13 mouse cellular contexts compared by ENCODE assay signal in genomic region chr14:78548807-78549206, GRCm38 (mm10). TPM values are rescaled to one million over a fixed set of nuclear protein-coding genes. Genes with fewer than 3 reads are reported as not detected.
A peak's percentile ranks its signal among the peaks of the same experiment; 100 is the strongest.
DNase-seq lines count a peak whose midpoint lies in the region; TF ChIP-seq lines count a peak whose summit lies in the region.
"Had no signal": no experiment of that assay in that cellular context is flagged by ENCODE, and none has a peak within 500 bp of the region (broad histone marks: within the 10 kb centered on the region; RNA-seq: fewer than 3 reads in every experiment).

No protein-coding gene starts in this region.

- no peaks in the 10 kb centered on the region for H3K27me3 ChIP-seq in thymus, adult 2 months (ENCODE audit: control insufficient read depth, insufficient read depth, low read length)
- no peaks in the 10 kb centered on the region for H3K27me3 ChIP-seq in midbrain, embryonic 10.5 days (ENCODE audit: low read depth, poor library complexity, severe bottlenecking)
- H3K27me3 ChIP-seq: intestine, embryonic 15.5 days; liver, embryonic 15.5 days; Patski had no signal

- TF ChIP-seq POLR2A in thymus, adult 2 months (IDR thresholded peaks at IDR 0.05; ENCODE audit: control insufficient read depth, extremely low read depth, insufficient read depth, low read length, poor library complexity): no peak

- H3K9me3 ChIP-seq in midbrain, embryonic 10.5 days (replicated peaks): no peaks in the 10 kb centered on the region
- H3K9me3 ChIP-seq: intestine, embryonic 15.5 days; liver, embryonic 15.5 days had no signal

- DNase-seq in heart, adult 11 months: peak; percentile 97
- no peak for DNase-seq in heart, postnatal 25 days (ENCODE audit: low spot score)
- DNase-seq in heart, adult 18-20 months: peak; percentile 59 to 73
- peak; percentile 21 to 45 for DNase-seq in heart, postnatal 36 days
- peak; percentile 29 to 45 for DNase-seq in lung, postnatal 4 days
- DNase-seq in right cerebral cortex, postnatal 4 days: no peak
- DNase-seq in thymus, adult 2 months: no peak
- no peak for DNase-seq in midbrain, embryonic 10.5 days (ENCODE audit: low spot score)
- DNase-seq: adrenal gland, postnatal 10 days; cerebellum, adult 8-10 months had no signal

- no peaks in the 10 kb centered on the region for H3K4me1 ChIP-seq in thymus, adult 2 months (replicated peaks; ENCODE audit: control insufficient read depth, insufficient read depth, low read length)
- H3K4me1 ChIP-seq in midbrain, embryonic 10.5 days: no peaks in the 10 kb centered on the region
- H3K4me1 ChIP-seq: intestine, embryonic 15.5 days; liver, embryonic 15.5 days had no signal

- 51% methylated on average over 6 of the region's 6 CpGs for WGBS in thymus, adult 2 months
- WGBS in midbrain, embryonic 10.5 days: 85% methylated on average over 6 of the region's 6 CpGs

- no peak overlapping the region for H3K27ac ChIP-seq in thymus, adult 2 months (ENCODE audit: control insufficient read depth, insufficient read depth, low read length)
- H3K27ac ChIP-seq in midbrain, embryonic 10.5 days (replicated peaks): no peak overlapping the region
- H3K27ac ChIP-seq: intestine, embryonic 15.5 days; liver, embryonic 15.5 days had no signal

- TF ChIP-seq CTCF in thymus, adult 2 months (IDR thresholded peaks at IDR 0.05; ENCODE audit: borderline replicate concordance, control insufficient read depth, extremely low read depth, insufficient read depth, low read length, poor library complexity): no peak

- no peak overlapping the region for H3K4me3 ChIP-seq in thymus, adult 2 months (ENCODE audit: control insufficient read depth, insufficient read depth, low read length)
- no peak overlapping the region for H3K4me3 ChIP-seq in midbrain, embryonic 10.5 days
- H3K4me3 ChIP-seq: intestine, embryonic 15.5 days; liver, embryonic 15.5 days had no signal

- intact Hi-C loops in heart, postnatal 25 days (cut with DNase I): no loop called here
- intact Hi-C loops in heart, postnatal 36 days (cut with DNase I): no loop called here

- no peaks in the 10 kb centered on the region for H3K36me3 ChIP-seq in thymus, adult 2 months (ENCODE audit: control insufficient read depth, insufficient read depth, low read length)
- no peaks in the 10 kb centered on the region for H3K36me3 ChIP-seq in midbrain, embryonic 10.5 days
- H3K36me3 ChIP-seq: intestine, embryonic 15.5 days; liver, embryonic 15.5 days had no signal

RNA-seq across cellular contexts. Expression of gene Akap11, which starts 12.2 kb away (rescaled TPM):
- total RNA-seq in heart, postnatal 25 days (2021): 10 to 100 TPM; 28.8 to 34.4 TPM
- 10 to 100 TPM; 32.2 to 33.3 TPM for total RNA-seq in heart, adult 18-20 months (2021)
- total RNA-seq in heart, postnatal 36 days (2021): 10 to 100 TPM; 29.3 to 34.0 TPM
- 7.5 and 8.2 TPM in 2 replicates for polyA plus RNA-seq in thymus, adult 2 months (2012; rRNA removed)
- 15.6 and 17.9 TPM in 2 replicates for polyA plus RNA-seq in midbrain, embryonic 10.5 days (2016; fragmentation: Nextera tagmentation; extraction: Ambion mirVana)

Comparison
In these comparisons a context has a peak if more than half of its experiments do, and no peak if none do; other contexts are left out.
1. DNase-seq: peak in heart, adult 11 months (single experiment), heart, adult 18-20 months (2 of 2), heart, postnatal 36 days (2 of 2) and lung, postnatal 4 days (2 of 2); none in heart, postnatal 25 days (single experiment), right cerebral cortex, postnatal 4 days (single experiment), thymus, adult 2 months (single experiment) and midbrain, embryonic 10.5 days (single experiment).